Mouse (Mus musculus) cerebellum, adult 2 months (tissue): Measurements from ENCODE around the gene Ldah.

Source experiments
- CTCF ChIP-seq: fragments of 200-500 bp; IDR thresholded peaks from 2 replicates; pipeline ENCODE4 v1.5.1; 2011; ENCODE audit warnings: low read depth, mild to moderate bottlenecking, control low read depth, low read length, moderate library complexity, borderline replicate concordance; ENCODE audit not compliant: insufficient read depth
- POLR2A ChIP-seq: fragments of 200-500 bp; IDR thresholded peaks from 2 replicates; pipeline ENCODE4 v1.6.1; 2011; ENCODE audit warnings: low read length, control low read depth, borderline replicate concordance; ENCODE audit not compliant: insufficient read depth

GRCm38 (mm10) chr12:8306910-8307309 lies 99.0 kb downstream of the Ldah start:
- TF ChIP-seq CTCF (no peak), POLR2A (no peak)
